Mouse (Mus musculus) liver, postnatal 0 days (tissue): ENCODE measurements around the gene Alppl2.

Experiments
- CTCF ChIP-seq: sonication (generic); IDR thresholded peaks from 2 replicates; pipeline ENCODE4 v1.5.1; 2016; ENCODE audit warnings: antibody characterized with exemption, low read depth
- EP300 ChIP-seq: IDR thresholded peaks from 2 replicates; pipeline ENCODE4 v1.6.1; 2016; ENCODE audit warnings: antibody characterized with exemption, low read depth, mild to moderate bottlenecking

- TF ChIP-seq CTCF (no peak), EP300 (no peak)
Observed at GRCm38 (mm10) chr1:87108564-87108963, 18.8 kb upstream of the Alppl2 start.
